ENCODE assay signal across 11 mouse cellular contexts in genomic region chr6:111492166-111492565, GRCm38 (mm10).
"Had no signal": no experiment of that assay in that cellular context is flagged by ENCODE, and none has a peak within 500 bp of the region (broad histone marks: within the 10 kb centered on the region; RNA-seq: fewer than 3 reads in every experiment).

No protein-coding gene starts in this region.

- DNase-seq: kidney, adult 2 months; kidney, postnatal 25 days; layer of hippocampus, adult 9-11 months; liver; lung, adult 18-20 months; lung, postnatal 10 days; lung, postnatal 36 days; midbrain, embryonic 14.5 days; thymus, adult 2 months; thymus, postnatal 14 days; thymus, postnatal 4 days had no signal
